Mouse (Mus musculus) cerebellum, adult 2 months (tissue): ENCODE measurements at regions not wholly inside any gene's neighbourhood (a gene's known extent, or its start where the extent isn't known, plus 50 kb on each side); places are given as distances from the start of the nearest gene placed in this dataset.
A peak's percentile ranks its signal among the peaks of the same experiment; 100 is the strongest.

Experiments used
- DNase-seq, 2 experiments: peaks; one replicate each; pipeline ENCODE4 v3.0.0; 2021
- H3K27ac ChIP-seq: fragments of 200-500 bp; 2 replicates; pipeline ENCODE4 v1.5.1; 2012; ENCODE audit warnings: low read length, control low read depth, inconsistent platforms; ENCODE audit not compliant: insufficient read depth
- H3K27me3 ChIP-seq: fragments of 200-500 bp; 2 replicates; pipeline ENCODE4 v1.6.1; 2012; ENCODE audit warnings: inconsistent platforms, mild to moderate bottlenecking, low read length, moderate library complexity; ENCODE audit not compliant: control insufficient read depth, insufficient read depth
- H3K4me1 ChIP-seq: fragments of 200-500 bp; 2 replicates; pipeline ENCODE4 v1.6.1; 2011; ENCODE audit warnings: low read length; ENCODE audit not compliant: control insufficient read depth, insufficient read depth
- H3K4me3 ChIP-seq: fragments of 200-500 bp; replicated peaks from 2 replicates; pipeline ENCODE3; 2011; ENCODE audit warnings: mild to moderate bottlenecking, low read depth, low read length, control low read depth; ENCODE audit not compliant: insufficient read depth
- CTCF ChIP-seq: fragments of 200-500 bp; IDR thresholded peaks from 2 replicates; pipeline ENCODE4 v1.5.1; 2011; ENCODE audit warnings: low read depth, mild to moderate bottlenecking, control low read depth, low read length, moderate library complexity, borderline replicate concordance; ENCODE audit not compliant: insufficient read depth
- POLR2A ChIP-seq: fragments of 200-500 bp; IDR thresholded peaks from 2 replicates; pipeline ENCODE4 v1.6.1; 2011; ENCODE audit warnings: low read length, control low read depth, borderline replicate concordance; ENCODE audit not compliant: insufficient read depth
- WGBS: fragments of 180-500 bp; shearing (Covaris S2); methylation state at CpG from one replicate; pipeline ENCODE4 v1.1.7; 2018; 5-methylcytosine and 5-hydroxymethylcytosine counted together

DNA sequence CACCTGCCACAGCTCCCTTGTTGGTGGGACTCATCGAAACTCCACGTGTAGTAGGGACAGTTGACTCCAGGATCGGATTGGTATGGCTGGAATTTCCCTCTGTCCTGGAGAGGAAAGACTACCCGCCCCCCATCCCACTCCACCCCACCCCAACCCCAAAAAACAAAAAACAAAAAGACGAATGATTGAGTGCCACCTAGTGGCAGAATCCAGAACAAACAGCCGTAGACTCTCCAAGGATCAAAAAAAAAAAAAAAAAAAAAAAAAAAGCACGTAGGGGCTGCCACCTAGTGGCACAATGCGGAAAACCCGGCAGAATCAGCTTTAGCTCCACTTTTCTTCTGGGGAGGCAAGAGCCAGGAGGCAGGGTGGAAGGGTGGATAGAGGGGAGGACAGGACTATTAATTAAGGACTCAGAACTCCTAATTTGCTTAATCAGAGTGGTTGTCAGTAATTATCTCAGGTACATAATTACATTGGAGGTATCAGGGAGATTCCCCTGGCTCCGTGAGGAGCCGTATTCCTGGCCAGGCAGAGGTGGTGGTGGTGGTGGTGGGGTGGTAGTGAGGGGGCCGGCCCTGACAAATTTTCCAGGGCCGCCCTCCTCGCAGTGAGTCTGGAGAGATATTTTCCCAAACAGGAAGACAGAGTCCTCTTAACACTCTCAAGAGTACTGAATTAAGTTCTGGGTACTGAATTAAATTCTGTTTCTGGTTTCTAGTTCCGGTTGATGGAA, 104.3 kb downstream of the Nucb2 start:
- TF ChIP-seq POLR2A: no peak
- TF ChIP-seq CTCF: peak; percentile 65
- 26% methylated on average over 15 of the region's 15 CpGs for WGBS
- H3K27me3 ChIP-seq: no peaks in the 10 kb centered on the region
- peaks cover 5% of the 10 kb centered on the region; the same call in 1 of the 2 replicates for H3K4me1 ChIP-seq
- peak; percentile 51 to 55 for DNase-seq
- H3K4me3 ChIP-seq: peak overlapping the region; percentile 43
- H3K27ac ChIP-seq: no peak overlapping the region

DNA sequence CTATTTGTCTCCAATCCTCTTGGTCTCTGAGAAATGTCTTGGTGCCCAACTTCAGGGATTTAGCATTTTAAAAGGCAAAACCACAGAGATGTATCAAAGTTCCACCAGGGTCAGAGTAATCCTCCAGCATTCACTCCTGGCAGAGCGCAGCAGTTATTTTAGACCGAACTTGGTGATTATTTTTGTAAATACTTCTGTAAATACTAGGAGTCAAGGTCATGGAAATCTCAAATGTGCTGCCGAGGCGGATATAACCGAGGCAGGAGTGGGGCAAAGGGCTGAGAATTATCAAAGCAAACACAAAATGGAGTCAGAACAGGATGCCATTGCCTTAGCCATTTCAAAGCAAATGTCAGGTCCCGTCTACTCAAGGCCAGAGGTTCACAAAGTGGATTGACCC, 105.2 kb downstream of the Nucb2 start:
- Histone ChIP-seq H3K4me1 (peaks cover 5% of the 10 kb centered on the region; the same call in 1 of the 2 replicates), H3K27ac (no peak overlapping the region), H3K27me3 (no peaks in the 10 kb centered on the region), H3K4me3 (no peak overlapping the region)
- 85% methylated on average over 6 of the region's 6 CpGs for WGBS
- TF ChIP-seq POLR2A (no peak), CTCF (no peak)
- no peak for DNase-seq

DNA sequence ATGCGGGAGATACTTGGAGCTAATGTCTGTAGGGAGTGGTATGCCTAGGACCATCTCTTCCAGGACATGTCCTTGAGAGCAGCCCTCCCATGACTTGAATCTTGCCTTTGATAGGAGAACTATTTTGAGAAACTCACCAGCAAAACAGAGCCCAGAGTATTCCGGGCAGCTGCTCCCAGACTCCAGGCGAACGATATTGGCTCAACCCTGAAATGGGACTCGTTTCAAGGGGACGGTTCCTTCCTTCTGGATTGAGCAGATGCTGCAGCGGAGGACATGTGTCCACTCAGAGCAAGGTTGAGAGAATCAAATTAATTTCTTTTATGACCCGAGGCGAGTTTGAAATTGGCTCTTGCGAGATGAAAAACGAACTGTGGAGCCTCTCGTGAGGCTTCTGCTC, 105.7 kb downstream of the Nucb2 start:
- DNase-seq: peak in 1 of 2 experiments; percentile 34
- H3K4me1 ChIP-seq: peaks cover 5% of the 10 kb centered on the region; the same call in 1 of the 2 replicates
- H3K27me3 ChIP-seq: no peaks in the 10 kb centered on the region
- WGBS: 16% methylated on average over 12 of the region's 12 CpGs
- no peak for TF ChIP-seq POLR2A
- no peak for TF ChIP-seq CTCF
- H3K4me3 ChIP-seq: no peak overlapping the region
- no peak overlapping the region for H3K27ac ChIP-seq

DNA sequence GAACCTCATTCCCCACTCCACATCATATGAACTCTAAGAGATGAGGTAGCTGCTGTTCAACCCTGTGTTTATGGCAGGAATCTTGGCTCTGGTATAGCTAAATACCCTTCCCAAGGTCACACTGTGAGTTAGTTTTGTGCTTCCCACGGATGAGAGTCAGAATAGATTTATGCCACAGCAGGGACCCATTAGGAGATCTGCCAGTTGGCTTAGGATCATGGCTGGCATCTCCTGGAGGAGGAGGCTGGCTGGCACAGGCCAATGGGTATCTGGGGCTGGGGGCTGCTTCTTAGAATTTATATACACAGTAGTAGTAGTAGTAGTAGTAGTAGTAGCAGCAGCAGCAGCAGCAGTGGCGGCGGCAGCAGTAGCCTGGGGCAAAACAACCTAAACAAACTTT, 111.8 kb downstream of the Nucb2 start:
- DNase-seq: peak in 1 of 2 experiments; percentile 14
- no peak overlapping the region for H3K27ac ChIP-seq
- no peaks in the 10 kb centered on the region for H3K27me3 ChIP-seq

DNA sequence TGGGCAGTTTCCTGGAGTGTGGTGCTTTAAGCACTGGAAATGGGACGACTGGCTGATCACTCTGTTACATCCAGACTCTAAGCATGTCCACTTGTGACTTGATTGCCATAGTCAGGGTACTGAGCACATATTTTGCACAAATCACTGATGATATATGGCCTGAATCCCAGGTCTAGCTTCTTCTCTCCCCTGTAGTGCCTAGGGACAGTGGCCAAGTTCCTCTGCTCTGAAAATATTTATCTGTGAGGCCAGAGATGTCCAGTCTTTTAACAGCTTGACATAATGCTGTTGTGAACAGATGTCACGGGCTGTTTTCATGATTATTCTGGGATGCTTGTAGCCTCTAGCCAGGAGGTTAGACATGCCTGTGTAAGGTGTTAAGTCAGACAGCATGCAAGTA, 115.5 kb downstream of the Nucb2 start:
- Histone ChIP-seq H3K27me3 (no peaks in the 10 kb centered on the region), H3K4me1 (no peaks in the 10 kb centered on the region), H3K27ac (no peak overlapping the region), H3K4me3 (no peak overlapping the region)
- DNase-seq: no peak
- 14% methylated on average over 2 of the region's 2 CpGs for WGBS
- TF ChIP-seq POLR2A: no peak
- no peak for TF ChIP-seq CTCF

More for the DNA sequence above, 111.8 kb downstream of the Nucb2 start:
- TF ChIP-seq CTCF (no peak), POLR2A (no peak)
- H3K4me1 ChIP-seq: no peaks in the 10 kb centered on the region
- 11% methylated on average over 3 of the region's 3 CpGs for WGBS
- no peak overlapping the region for H3K4me3 ChIP-seq

DNA sequence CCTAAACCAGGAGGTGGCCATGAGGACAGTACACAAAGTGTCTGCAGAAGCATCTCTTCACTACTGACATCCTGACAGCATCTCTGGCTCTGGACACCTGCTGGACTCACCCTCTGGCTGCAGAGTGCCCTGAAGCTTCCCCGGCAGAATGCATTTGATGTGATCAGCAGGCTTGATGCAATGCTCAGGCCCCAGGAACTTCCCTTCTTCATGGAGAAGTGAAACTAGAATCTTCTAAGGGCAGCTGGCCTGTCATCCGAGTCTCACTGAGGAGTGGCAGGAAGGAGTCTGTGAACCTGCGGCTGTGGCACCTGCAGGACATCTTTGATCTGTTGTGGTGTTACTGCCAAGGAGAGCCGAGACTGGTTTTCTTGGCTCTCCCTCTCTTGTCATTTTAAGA, 116.2 kb downstream of the Nucb2 start:
- no peak overlapping the region for H3K4me3 ChIP-seq
- H3K4me1 ChIP-seq: no peaks in the 10 kb centered on the region
- TF ChIP-seq CTCF (no peak), POLR2A (no peak)
- DNase-seq: no peak
- WGBS: 32% methylated on average over 4 of the region's 4 CpGs
- H3K27me3 ChIP-seq: no peaks in the 10 kb centered on the region
- no peak overlapping the region for H3K27ac ChIP-seq

DNA sequence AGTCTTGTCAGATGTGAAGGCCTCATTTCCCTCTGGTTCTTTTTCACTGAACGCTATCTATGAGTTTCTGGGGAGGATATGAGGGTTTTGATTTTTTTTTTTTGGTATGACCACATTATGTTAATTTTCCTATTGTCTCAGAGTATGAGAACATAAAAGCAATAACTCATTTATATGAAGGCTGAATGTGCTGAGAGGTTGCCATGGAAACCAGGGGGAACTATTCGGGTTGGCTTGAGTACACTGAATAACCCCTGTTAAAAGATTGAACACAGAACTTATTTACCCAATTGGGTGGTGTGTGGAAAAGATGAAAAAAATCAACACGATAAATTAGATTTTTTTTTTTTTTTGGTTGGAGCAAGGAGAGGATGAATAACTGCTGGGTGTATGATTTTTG, 129.0 kb downstream of the Nucb2 start:
- Histone ChIP-seq H3K4me3 (no peak overlapping the region), H3K27me3 (no peaks in the 10 kb centered on the region), H3K4me1 (no peaks in the 10 kb centered on the region), H3K27ac (no peak overlapping the region)
- WGBS: 47% methylated on average over 3 of the region's 3 CpGs
- DNase-seq: no peak
- no peak for TF ChIP-seq CTCF
- TF ChIP-seq POLR2A: no peak
